Mouse (Mus musculus) kidney, postnatal 36 days (tissue): Measurements from ENCODE around the gene Palb2.

ENCODE experiments used
- DNase-seq, 2 experiments: peaks; one replicate each; pipeline ENCODE4 v3.0.0; 2021 to 2022; ENCODE audit warnings: mixed read lengths in 2 of 2

Palb2 gene

GRCm38 (mm10) chr7:122132497-122133337, at the start of gene Palb2, which contains the start of gene Dctn5:
Gene Palb2 (minus strand): TSS chr7:122132985.
Gene Dctn5 (plus strand): TSS chr7:122133041.
- peak; percentile 97 to 98 for DNase-seq

GRCm38 (mm10) chr7:122180720-122181119, 47.9 kb upstream of the Palb2 start:
- no peak for DNase-seq

- no peak for DNase-seq
Observed at GRCm38 (mm10) chr7:122171613-122172012, 38.8 kb upstream of the Palb2 start.

- DNase-seq = no peak
Observed at GRCm38 (mm10) chr7:122170705-122171104, 37.9 kb upstream of the Palb2 start.

GRCm38 (mm10) chr7:122167203-122167602, 34.4 kb upstream of the Palb2 start:
- no peak for DNase-seq

GRCm38 (mm10) chr7:122163766-122164165, 31.0 kb upstream of the Palb2 start:
- no peak for DNase-seq

- DNase-seq = no peak
Observed at GRCm38 (mm10) chr7:122160037-122160436, 27.3 kb upstream of the Palb2 start.

- DNase-seq = peak; percentile 79 to 90
Observed at GRCm38 (mm10) chr7:122158915-122159902, 26.4 kb upstream of the Palb2 start, which contains the start of gene Plk1. Gene Plk1 (plus strand): TSS chr7:122159439.

GRCm38 (mm10) chr7:122158488-122158887, 25.7 kb upstream of the Palb2 start:
- no peak for DNase-seq

- DNase-seq = no peak
Observed at GRCm38 (mm10) chr7:122152473-122152872, 19.7 kb upstream of the Palb2 start.

GRCm38 (mm10) chr7:122140991-122141390, 8.2 kb upstream of the Palb2 start:
- peak; percentile 11 to 55 for DNase-seq

- DNase-seq = no peak
Observed at GRCm38 (mm10) chr7:122138190-122138589, 5.4 kb upstream of the Palb2 start.

GRCm38 (mm10) chr7:122137071-122137470, 4.3 kb upstream of the Palb2 start:
- peak in 1 of 2 experiments; percentile 56 for DNase-seq

GRCm38 (mm10) chr7:122135070-122135469, 2.3 kb upstream of the Palb2 start:
- peak; percentile 21 to 63 for DNase-seq

GRCm38 (mm10) chr7:122133338-122133625, 497 bp upstream of the Palb2 start:
- DNase-seq = no peak

- DNase-seq = no peak
Observed at GRCm38 (mm10) chr7:122131834-122132233, 951 bp downstream of the Palb2 start.

- peak in 1 of 2 experiments; percentile 73 for DNase-seq
Observed at GRCm38 (mm10) chr7:122126946-122127345, 5.8 kb downstream of the Palb2 start.

- DNase-seq = peak in 1 of 2 experiments; percentile 24
Observed at GRCm38 (mm10) chr7:122125636-122126035, 7.1 kb downstream of the Palb2 start.

GRCm38 (mm10) chr7:122123518-122123917, 9.3 kb downstream of the Palb2 start:
- no peak for DNase-seq

- peak; percentile 27 to 43 for DNase-seq
Observed at GRCm38 (mm10) chr7:122108206-122108605, 24.6 kb downstream of the Palb2 start.

GRCm38 (mm10) chr7:122101747-122102244, 31.0 kb downstream of the Palb2 start, which contains the start of gene Ndufab1:
Gene Ndufab1 (minus strand): TSS chr7:122101886.
- DNase-seq = peak; percentile 87 to 94

- DNase-seq = peak in 1 of 2 experiments; percentile 79
Observed at GRCm38 (mm10) chr7:122101014-122101746, 31.6 kb downstream of the Palb2 start.
